Mouse (Mus musculus): Measurements from ENCODE around the gene Scgb2b21. TPM values are rescaled to one million over a fixed set of nuclear protein-coding genes. Genes with fewer than 3 reads are reported as not detected.
"Not testable (repeated sequence)": the region's sequence is repeated elsewhere in the genome, so short reads cannot be mapped to it uniquely, and the experiment has no call there.

Scgb2b21 gene
- not detected in 2 replicates for polyA plus RNA-seq (2015; fragmentation: Nextera tagmentation; extraction: Ambion mirVana)

DNA sequence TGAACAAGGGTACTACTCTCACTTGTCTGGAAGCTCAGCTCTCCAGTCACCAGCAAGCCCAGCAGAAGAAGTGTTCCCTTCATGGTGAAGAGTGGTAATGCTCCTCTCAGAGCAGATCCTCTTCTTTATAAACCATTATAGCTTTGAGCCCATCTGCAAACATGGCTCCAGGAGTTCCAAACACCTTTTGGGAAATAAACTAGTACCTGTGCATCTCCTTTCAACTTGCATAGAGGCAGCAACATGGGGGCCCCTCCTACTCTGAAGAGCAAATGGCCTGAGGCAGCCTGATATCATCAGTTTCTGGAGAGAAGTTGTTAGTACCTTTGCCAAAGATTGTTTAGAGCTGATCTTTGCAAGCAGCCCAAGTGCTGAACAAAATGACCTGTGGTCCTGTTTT, at the start of gene Scgb2b21:
TSS of gene Scgb2b21 (minus strand) at position 101 of the 400 bp plus-strand sequence.
- peaks cover 9% of the 10 kb centered on the region; the same call in 1 of the 2 replicates for H3K9me3 ChIP-seq
- H3K36me3 ChIP-seq: no peaks in the 10 kb centered on the region
- no peaks in the 10 kb centered on the region for H3K27me3 ChIP-seq
- H3K4me3 ChIP-seq: no peak within 1 kb of the TSS
- no peak within 1 kb of the TSS for H3K9ac ChIP-seq
- no peak within 1 kb of the TSS for H3K27ac ChIP-seq
- no peak for ATAC-seq (ENCODE audit: borderline replicate concordance, extremely low read depth, low FRiP score, low TSS enrichment)
- no peak within 1 kb of the TSS for H3K4me2 ChIP-seq
- no peaks in the 10 kb centered on the region for H3K4me1 ChIP-seq

DNA sequence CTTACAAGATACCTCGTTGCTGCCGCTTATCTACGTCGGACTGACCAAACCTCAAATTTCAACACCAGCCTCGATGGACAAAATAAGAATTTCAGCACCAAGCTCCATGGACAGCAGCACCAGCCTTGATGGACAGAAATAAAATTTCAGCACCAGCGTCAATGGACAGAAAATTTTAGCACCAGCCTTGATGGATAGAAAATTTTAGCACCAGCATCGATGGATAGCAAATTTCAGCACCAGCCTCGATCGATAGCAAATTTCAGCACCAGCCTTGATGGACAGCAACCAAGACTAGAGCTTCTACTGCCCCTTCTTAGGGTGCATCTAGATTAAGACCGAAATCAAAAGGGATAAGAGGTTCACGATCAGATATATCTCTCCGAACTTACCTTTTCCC, 23.2 kb upstream of the Scgb2b21 start:
- WGBS: 87% methylated on average over 12 of the region's 12 CpGs
- not testable (repeated sequence) for H3K27ac ChIP-seq

More for the DNA sequence above, 23.2 kb upstream of the Scgb2b21 start:
- not testable (repeated sequence) for ATAC-seq (ENCODE audit: borderline replicate concordance, extremely low read depth, low FRiP score, low TSS enrichment); H3K4me3 ChIP-seq; H3K27me3 ChIP-seq; H3K4me2 ChIP-seq; H3K9me3 ChIP-seq; H3K4me1 ChIP-seq; H3K36me3 ChIP-seq; H3K9ac ChIP-seq

Other genes starting within 250 kb of the Scgb2b21 start
- not detected in 2 replicates for gene Scgb2b19, start 240.1 kb downstream of the Scgb2b21 start, polyA plus RNA-seq (2015; fragmentation: Nextera tagmentation; extraction: Ambion mirVana)
- gene Scgb1b19, start 233.2 kb downstream of the Scgb2b21 start, polyA plus RNA-seq (2015; fragmentation: Nextera tagmentation; extraction: Ambion mirVana): not detected in 2 replicates
- not detected in 2 replicates for gene Scgb2b20, start 154.1 kb downstream of the Scgb2b21 start, polyA plus RNA-seq (2015; fragmentation: Nextera tagmentation; extraction: Ambion mirVana)
- not detected in 2 replicates for gene Scgb1b20, start 147.2 kb downstream of the Scgb2b21 start, polyA plus RNA-seq (2015; fragmentation: Nextera tagmentation; extraction: Ambion mirVana)
- gene Scgb2b24, start 218.9 kb upstream of the Scgb2b21 start, polyA plus RNA-seq (2015; fragmentation: Nextera tagmentation; extraction: Ambion mirVana): not detected in 2 replicates
- gene Scgb1b24, start 223.3 kb upstream of the Scgb2b21 start, polyA plus RNA-seq (2015; fragmentation: Nextera tagmentation; extraction: Ambion mirVana): not detected in 2 replicates

Measured in lung, embryonic 15.5 days (tissue).